Mouse (Mus musculus) neural tube, embryonic 15.5 days (tissue): ENCODE data around the gene Nus1. TPM values are rescaled to one million over a fixed set of nuclear protein-coding genes. Genes with fewer than 3 reads are reported as not detected.
A peak's percentile ranks its signal among the peaks of the same experiment; 100 is the strongest.

Experiments
- ATAC-seq: fragments of 200-750 bp; cut with Nextera tagmentation; 2 replicates; pipeline ENCODE4 v1.8.0; 2017; ENCODE audit warnings: mild to moderate bottlenecking, moderate TSS enrichment, moderate library complexity; ENCODE audit not compliant: low FRiP score
- H3K27ac ChIP-seq: fragments of 300-500 bp; sonication (generic); replicated peaks from 2 replicates; pipeline ENCODE4 v1.5.1; 2015; ENCODE audit warnings: mild to moderate bottlenecking, inconsistent platforms
- H3K27me3 ChIP-seq: fragments of 300-500 bp; sonication (generic); replicated peaks from 2 replicates; pipeline ENCODE4 v1.6.1; 2015; ENCODE audit warnings: inconsistent platforms
- H3K36me3 ChIP-seq: fragments of 300-500 bp; sonication (generic); 2 replicates; pipeline ENCODE4 v1.6.1; 2015; ENCODE audit warnings: inconsistent platforms
- H3K4me1 ChIP-seq: fragments of 300-500 bp; sonication (generic); 2 replicates; pipeline ENCODE4 v1.6.1; 2015; ENCODE audit warnings: inconsistent platforms
- H3K4me2 ChIP-seq: fragments of 300-500 bp; sonication (generic); 2 replicates; pipeline ENCODE4 v1.6.1; 2015; ENCODE audit warnings: inconsistent platforms, mild to moderate bottlenecking, moderate library complexity
- H3K4me3 ChIP-seq: fragments of 300-500 bp; sonication (generic); replicated peaks from 2 replicates; pipeline ENCODE4 v1.5.1; 2015; ENCODE audit warnings: mild to moderate bottlenecking, inconsistent platforms
- H3K9ac ChIP-seq: fragments of 300-500 bp; sonication (generic); replicated peaks from 2 replicates; pipeline ENCODE4 v1.6.1; 2015; ENCODE audit warnings: mild to moderate bottlenecking, inconsistent platforms
- H3K9me3 ChIP-seq: fragments of 300-500 bp; sonication (generic); replicated peaks from 2 replicates; pipeline ENCODE4 v1.6.1; 2016; ENCODE audit warnings: inconsistent platforms
- WGBS: fragments of 180-500 bp; shearing (Covaris S2); methylation state at CpG from one replicate; pipeline ENCODE4 v1.1.7; 2015; ENCODE audit warnings: mixed read lengths; 5-methylcytosine and 5-hydroxymethylcytosine counted together
- polyA plus RNA-seq: library from polyadenylated mRNA; unstranded; fragments of >200 nt; fragmentation: Nextera tagmentation; extraction: Ambion mirVana; gene quantifications from 2 replicates; pipeline ENCODE4 v1.2.1, GENCODE M21; 2015

The Nus1 gene
- polyA plus RNA-seq, 1 experiment from 2014 or later = 21.3 TPM

- peaks cover 30% of the 10 kb centered on the region for H3K4me1 ChIP-seq
- no peaks in the 10 kb centered on the region for H3K36me3 ChIP-seq
- H3K27ac ChIP-seq = 0 out of 2 replicates have a peak overlapping the region, but pooled peaks have one; percentile 99
- peak overlapping the region; percentile 80 for H3K9ac ChIP-seq
- H3K4me3 ChIP-seq = peak overlapping the region; percentile 89
- H3K27me3 ChIP-seq = no peaks in the 10 kb centered on the region
- no peaks in the 10 kb centered on the region for H3K9me3 ChIP-seq
- no peak for ATAC-seq
- peak overlapping the region; percentile 68 for H3K4me2 ChIP-seq
- WGBS = 44% methylated on average over 5 of the region's 5 CpGs
These were observed 1.6 kb downstream of the Nus1 start for GRCm38 (mm10) chr10:52418931-52419330.

DNA sequence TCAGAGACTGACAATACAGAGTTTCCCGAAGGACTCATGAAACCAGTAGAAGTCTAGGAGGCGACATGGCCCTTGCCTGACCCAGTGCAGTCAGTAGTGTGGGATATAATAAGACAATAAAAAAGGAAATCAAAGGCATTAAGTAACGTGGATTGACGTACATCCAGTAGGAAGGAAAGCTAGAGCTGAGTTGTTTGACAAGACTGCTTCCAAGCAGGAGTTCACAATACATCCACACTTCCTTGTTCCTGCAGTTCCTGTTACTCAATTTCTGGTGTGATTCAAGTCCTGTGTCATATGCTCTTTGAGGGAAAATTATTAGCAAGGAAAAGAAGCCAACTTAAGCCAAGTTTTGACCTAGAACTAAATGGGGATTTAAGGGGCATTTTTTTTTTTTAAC lies 2.1 kb downstream of the Nus1 start:
- WGBS = 28% methylated on average over 4 of the region's 4 CpGs
- H3K9ac ChIP-seq = no peak overlapping the region; the same call in 1 of the 2 replicates

DNA sequence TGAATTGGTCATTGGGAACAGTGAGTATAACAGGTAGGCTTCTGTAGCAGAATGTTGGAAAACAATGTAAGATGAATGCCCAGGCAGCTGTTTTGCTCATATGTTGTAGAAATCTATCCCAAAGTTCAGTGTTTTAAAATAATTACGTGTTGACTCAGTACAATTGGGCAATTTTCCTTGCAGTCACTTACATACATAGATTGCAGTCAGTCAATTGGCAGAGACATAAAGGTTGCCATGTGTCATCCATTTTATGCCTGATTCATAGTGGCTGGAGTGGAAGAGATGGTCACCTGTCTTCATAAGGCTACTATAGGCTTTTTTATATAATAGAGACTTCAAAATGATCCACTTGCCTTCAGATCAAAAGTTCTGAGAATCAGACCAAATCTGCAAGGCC lies 3.2 kb downstream of the Nus1 start:
- WGBS = 91% methylated on average over 1 of the region's 1 CpGs
- H3K9me3 ChIP-seq = no peaks in the 10 kb centered on the region
- H3K27ac ChIP-seq = no peak overlapping the region
- no peaks in the 10 kb centered on the region for H3K36me3 ChIP-seq
- no peak for ATAC-seq
- no peaks in the 10 kb centered on the region for H3K27me3 ChIP-seq
- no peak overlapping the region for H3K4me3 ChIP-seq
- H3K4me1 ChIP-seq = peaks cover 32% of the 10 kb centered on the region
- H3K4me2 ChIP-seq = no peak overlapping the region
- no peak overlapping the region for H3K9ac ChIP-seq

More for the DNA sequence above, 2.1 kb downstream of the Nus1 start:
- H3K4me2 ChIP-seq = peak overlapping the region; percentile 68
- H3K4me3 ChIP-seq = peak overlapping the region; percentile 89
- ATAC-seq = no peak
- no peaks in the 10 kb centered on the region for H3K9me3 ChIP-seq
- peaks cover 32% of the 10 kb centered on the region for H3K4me1 ChIP-seq
- H3K27me3 ChIP-seq = no peaks in the 10 kb centered on the region
- no peaks in the 10 kb centered on the region for H3K36me3 ChIP-seq
- no peak overlapping the region for H3K27ac ChIP-seq

GRCm38 (mm10) chr10:52421716-52422115 lies 4.4 kb downstream of the Nus1 start:
- WGBS = 96% methylated on average over 6 of the region's 6 CpGs
- peaks cover 34% of the 10 kb centered on the region for H3K4me1 ChIP-seq
- H3K9ac ChIP-seq = no peak overlapping the region
- no peaks in the 10 kb centered on the region for H3K27me3 ChIP-seq
- no peak overlapping the region for H3K4me3 ChIP-seq
- ATAC-seq = no peak
- no peaks in the 10 kb centered on the region for H3K36me3 ChIP-seq
- no peak overlapping the region for H3K4me2 ChIP-seq
- no peak overlapping the region for H3K27ac ChIP-seq
- no peaks in the 10 kb centered on the region for H3K9me3 ChIP-seq

GRCm38 (mm10) chr10:52423097-52423496 lies 5.8 kb downstream of the Nus1 start:
- WGBS = 82% methylated on average over 2 of the region's 2 CpGs

DNA sequence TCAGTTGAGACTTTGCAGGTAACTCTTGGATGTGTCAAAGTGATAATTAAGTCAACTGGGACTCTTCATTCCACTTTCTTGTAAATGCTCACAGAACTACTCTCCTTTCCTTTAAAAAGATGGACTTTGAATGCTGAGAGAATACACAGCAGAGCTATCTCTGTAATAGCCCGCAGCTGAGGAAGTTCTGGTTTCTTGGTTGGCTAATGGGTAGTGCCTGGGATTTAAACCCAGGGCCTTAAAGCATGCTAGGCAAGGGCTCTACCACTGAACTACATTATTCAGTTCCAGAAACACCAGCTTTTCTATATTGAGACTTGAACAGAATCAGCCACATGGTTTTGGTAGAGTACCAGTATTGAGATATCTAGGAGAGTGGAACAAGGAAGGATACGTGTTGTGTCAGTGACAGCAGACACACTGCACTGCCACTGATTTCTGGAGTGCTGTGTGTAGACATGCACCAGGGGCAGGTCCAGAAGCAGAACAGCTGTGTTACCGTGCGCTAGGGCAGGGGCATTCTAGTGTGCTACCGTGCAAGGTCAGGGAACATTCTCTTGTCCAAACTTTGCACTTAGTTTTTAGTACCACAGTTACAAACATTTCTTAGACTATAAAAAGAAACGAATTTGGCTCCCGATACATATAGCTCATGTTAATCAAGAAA lies 9.1 kb downstream of the Nus1 start:
- no peak for ATAC-seq

More at GRCm38 (mm10) chr10:52423097-52423496, 5.8 kb downstream of the Nus1 start:
- peaks cover 34% of the 10 kb centered on the region for H3K4me1 ChIP-seq
- H3K9ac ChIP-seq = no peak overlapping the region
- H3K4me2 ChIP-seq = no peak overlapping the region
- H3K27ac ChIP-seq = no peak overlapping the region
- H3K36me3 ChIP-seq = no peaks in the 10 kb centered on the region
- no peaks in the 10 kb centered on the region for H3K27me3 ChIP-seq
- H3K4me3 ChIP-seq = no peak overlapping the region
- H3K9me3 ChIP-seq = no peaks in the 10 kb centered on the region
- no peak for ATAC-seq

GRCm38 (mm10) chr10:52427634-52428415 lies 10.5 kb downstream of the Nus1 start:
- no peak for ATAC-seq
- peaks cover 6% of the 10 kb centered on the region; the same call in 1 of the 2 replicates for H3K4me1 ChIP-seq
- H3K27me3 ChIP-seq = no peaks in the 10 kb centered on the region
- H3K9me3 ChIP-seq = no peaks in the 10 kb centered on the region
- peaks cover 23% of the 10 kb centered on the region for H3K36me3 ChIP-seq
- H3K4me3 ChIP-seq = no peak overlapping the region
- H3K4me2 ChIP-seq = no peak overlapping the region
- 38% methylated on average over 2 of the region's 2 CpGs for WGBS
- no peak overlapping the region for H3K9ac ChIP-seq
- H3K27ac ChIP-seq = no peak overlapping the region

More for the DNA sequence above, 9.1 kb downstream of the Nus1 start:
- 88% methylated on average over 7 of the region's 7 CpGs for WGBS
- peaks cover 14% of the 10 kb centered on the region for H3K36me3 ChIP-seq
- no peak overlapping the region for H3K4me3 ChIP-seq
- H3K9me3 ChIP-seq = no peaks in the 10 kb centered on the region
- no peak overlapping the region for H3K27ac ChIP-seq
- no peak overlapping the region for H3K9ac ChIP-seq
- peaks cover 10% of the 10 kb centered on the region; the same call in 1 of the 2 replicates for H3K4me1 ChIP-seq
- no peaks in the 10 kb centered on the region for H3K27me3 ChIP-seq
- no peak overlapping the region for H3K4me2 ChIP-seq

DNA sequence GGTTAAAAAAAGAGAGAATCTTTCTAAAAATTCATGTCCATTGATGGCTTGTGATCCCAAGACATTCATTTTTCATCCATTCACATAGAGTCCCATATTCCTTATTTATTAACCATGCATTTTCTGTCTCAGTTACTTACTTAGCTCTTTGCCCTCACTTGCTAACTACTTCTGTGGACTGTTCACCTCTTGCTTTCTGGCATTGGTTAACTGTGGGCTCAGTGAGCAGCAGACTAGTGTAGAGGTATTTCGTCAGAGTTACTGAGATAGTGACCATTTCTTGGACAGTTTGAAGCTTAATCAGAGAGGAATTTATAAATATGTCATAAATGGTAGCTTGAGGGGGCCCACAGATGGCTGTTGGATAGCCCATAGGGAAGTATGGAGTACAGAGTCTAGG lies 13.6 kb downstream of the Nus1 start:
- Histone ChIP-seq H3K27me3 (no peaks in the 10 kb centered on the region), H3K27ac (no peak overlapping the region), H3K9me3 (no peaks in the 10 kb centered on the region), H3K4me3 (no peak overlapping the region), H3K9ac (no peak overlapping the region), H3K4me1 (peaks cover 2% of the 10 kb centered on the region; the same call in 1 of the 2 replicates), H3K36me3 (peaks cover 45% of the 10 kb centered on the region), H3K4me2 (no peak overlapping the region)
- 94% methylated on average over 1 of the region's 1 CpGs for WGBS
- ATAC-seq = no peak

- Histone ChIP-seq H3K36me3 (peaks cover 69% of the 10 kb centered on the region), H3K9me3 (no peaks in the 10 kb centered on the region), H3K4me1 (no peaks in the 10 kb centered on the region), H3K27ac (no peak overlapping the region), H3K27me3 (no peaks in the 10 kb centered on the region), H3K4me2 (no peak overlapping the region), H3K9ac (no peak overlapping the region), H3K4me3 (no peak overlapping the region)
- ATAC-seq = no peak
- 92% methylated on average over 8 of the region's 8 CpGs for WGBS
These were observed 17.5 kb downstream of the Nus1 start for GRCm38 (mm10) chr10:52434836-52435235.

- no peak overlapping the region for H3K9ac ChIP-seq
- no peaks in the 10 kb centered on the region for H3K36me3 ChIP-seq
- no peak overlapping the region for H3K27ac ChIP-seq
- 56% methylated on average over 2 of the region's 2 CpGs for WGBS
- no peak overlapping the region for H3K4me2 ChIP-seq
- no peaks in the 10 kb centered on the region for H3K4me1 ChIP-seq
- no peaks in the 10 kb centered on the region for H3K9me3 ChIP-seq
- no peaks in the 10 kb centered on the region for H3K27me3 ChIP-seq
- H3K4me3 ChIP-seq = no peak overlapping the region
- no peak for ATAC-seq
These were observed 43.3 kb downstream of the Nus1 start for GRCm38 (mm10) chr10:52460614-52461013.

DNA sequence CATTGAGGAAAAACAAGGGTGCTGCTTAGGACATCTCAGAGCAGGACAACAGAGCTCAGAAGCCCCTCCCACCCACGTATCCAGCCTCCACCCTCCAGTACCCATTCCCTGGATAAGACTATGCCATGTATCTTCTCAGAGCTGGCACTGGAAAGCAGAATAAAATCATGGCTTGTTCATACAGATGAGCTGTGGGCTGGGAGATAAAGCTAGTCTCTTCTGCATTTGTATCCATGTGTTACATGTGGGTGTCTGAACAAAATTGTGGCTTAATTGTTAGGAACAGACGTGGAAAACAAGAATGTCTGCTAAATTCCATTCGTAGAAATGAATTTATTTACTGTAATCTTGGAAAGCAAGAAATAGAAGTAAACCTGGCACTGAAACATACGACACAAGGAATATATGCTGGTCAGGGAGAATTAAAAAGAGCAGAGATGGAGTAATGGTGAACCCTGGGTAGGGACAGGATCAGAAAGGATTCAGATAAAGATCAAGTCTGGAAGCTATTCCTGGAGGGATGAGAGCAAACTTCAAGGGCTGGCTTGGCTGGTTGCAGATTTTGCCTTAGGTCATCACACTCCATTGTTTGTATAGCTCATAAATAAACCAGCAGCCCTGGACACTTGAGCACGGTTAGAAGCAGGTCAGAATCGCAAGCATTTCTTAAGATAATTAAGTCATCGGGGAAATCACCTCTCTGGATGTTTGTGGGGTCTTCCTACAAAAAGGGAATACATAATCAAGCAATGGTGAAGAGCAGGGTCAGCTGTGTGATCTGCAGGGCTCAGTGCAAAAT lies 46.8 kb downstream of the Nus1 start:
- ATAC-seq = no peak
- no peak overlapping the region for H3K4me3 ChIP-seq
- H3K9ac ChIP-seq = no peak overlapping the region
- H3K9me3 ChIP-seq = no peaks in the 10 kb centered on the region
- H3K27ac ChIP-seq = no peak overlapping the region
- no peaks in the 10 kb centered on the region for H3K4me1 ChIP-seq
- no peaks in the 10 kb centered on the region for H3K36me3 ChIP-seq
- no peaks in the 10 kb centered on the region for H3K27me3 ChIP-seq
- H3K4me2 ChIP-seq = no peak overlapping the region
- WGBS = 70% methylated on average over 7 of the region's 7 CpGs
